Mouse (Mus musculus): Measurements from ENCODE around the gene Tanc1. TPM values are rescaled to one million over a fixed set of nuclear protein-coding genes. Genes with fewer than 3 reads are reported as not detected.

The Tanc1 gene
- total RNA-seq, 2 experiments from 2014 or later = 9.4 to 10.8 TPM

- intact Hi-C loops (cut with DNase I) = no loop called here
- peak; percentile 45 for DNase-seq
Measured at GRCm38 (mm10) chr2:59783055-59783831, 171.4 kb downstream of the Tanc1 start.

GRCm38 (mm10) chr2:59783832-59784627 is 172.2 kb downstream of the Tanc1 start:
- DNase-seq = no peak
- intact Hi-C loops (cut with DNase I) = no loop called here

DNA sequence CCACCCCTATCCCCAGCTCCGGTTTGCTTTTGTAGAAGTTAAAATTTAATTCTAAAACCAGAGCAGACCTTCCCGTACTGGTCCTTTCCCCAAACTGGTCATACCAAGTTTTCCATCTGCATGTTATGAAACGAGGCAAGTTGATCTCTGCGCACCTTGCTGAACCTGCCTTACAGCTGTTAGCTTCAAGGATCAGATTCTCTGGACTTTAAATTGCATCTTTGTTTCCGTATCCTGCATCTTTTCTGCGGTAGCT is 172.7 kb downstream of the Tanc1 start:
- no peak for DNase-seq
- intact Hi-C loops (cut with DNase I) = no loop called here

GRCm38 (mm10) chr2:59785597-59785996 is 173.8 kb downstream of the Tanc1 start:
- intact Hi-C loops (cut with DNase I) = no loop called here

GRCm38 (mm10) chr2:59788704-59789500 is 177.1 kb downstream of the Tanc1 start:
- intact Hi-C loops (cut with DNase I) = no loop called here
- no peak for DNase-seq

More at GRCm38 (mm10) chr2:59785597-59785996, 173.8 kb downstream of the Tanc1 start:
- no peak for DNase-seq

- intact Hi-C loops (cut with DNase I) = no loop called here
- DNase-seq = no peak
Measured at GRCm38 (mm10) chr2:59791596-59791995, 179.8 kb downstream of the Tanc1 start.

GRCm38 (mm10) chr2:59793337-59793736 is 181.5 kb downstream of the Tanc1 start:
- no peak for DNase-seq
- intact Hi-C loops (cut with DNase I) = no loop called here

GRCm38 (mm10) chr2:59794838-59795237 is 183.0 kb downstream of the Tanc1 start:
- peak; percentile 71 for DNase-seq
- intact Hi-C loops (cut with DNase I) = no loop called here

DNA sequence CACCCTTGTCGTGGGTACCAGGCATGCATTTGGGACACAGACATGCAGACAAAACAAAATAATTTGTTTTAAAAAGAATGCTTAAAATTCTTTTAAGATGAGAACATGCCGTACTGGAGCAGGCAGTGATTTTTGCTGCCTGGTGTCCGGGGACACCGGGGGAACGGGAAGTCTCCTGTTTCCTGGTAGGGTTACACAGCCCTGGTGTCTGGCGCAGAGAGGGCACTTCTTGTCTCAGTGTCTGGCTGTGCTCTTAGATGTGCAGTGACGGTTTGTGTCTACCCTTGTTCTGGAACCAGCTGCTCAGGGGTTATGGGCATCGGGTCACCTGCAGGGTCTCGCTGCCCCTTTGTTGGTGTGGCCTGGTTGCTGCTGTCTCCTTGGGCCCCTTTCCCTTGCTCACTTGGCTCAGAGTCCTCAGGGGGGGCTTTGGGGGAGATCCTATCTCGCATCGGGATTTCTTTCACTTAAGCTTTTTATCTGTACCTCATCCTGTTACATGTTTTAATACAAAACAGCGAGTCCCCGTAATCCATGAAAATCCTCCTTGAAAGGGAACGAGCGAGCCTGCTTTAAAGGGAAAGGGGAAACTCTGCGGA is 187.2 kb downstream of the Tanc1 start:
- intact Hi-C loops (cut with DNase I) = no loop called here
- no peak for DNase-seq

GRCm38 (mm10) chr2:59799572-59799971 is 187.7 kb downstream of the Tanc1 start:
- intact Hi-C loops (cut with DNase I) = no loop called here
- DNase-seq = no peak

- no peak for DNase-seq
- intact Hi-C loops (cut with DNase I) = no loop called here
Measured at GRCm38 (mm10) chr2:59800481-59801266, 188.8 kb downstream of the Tanc1 start.

DNA sequence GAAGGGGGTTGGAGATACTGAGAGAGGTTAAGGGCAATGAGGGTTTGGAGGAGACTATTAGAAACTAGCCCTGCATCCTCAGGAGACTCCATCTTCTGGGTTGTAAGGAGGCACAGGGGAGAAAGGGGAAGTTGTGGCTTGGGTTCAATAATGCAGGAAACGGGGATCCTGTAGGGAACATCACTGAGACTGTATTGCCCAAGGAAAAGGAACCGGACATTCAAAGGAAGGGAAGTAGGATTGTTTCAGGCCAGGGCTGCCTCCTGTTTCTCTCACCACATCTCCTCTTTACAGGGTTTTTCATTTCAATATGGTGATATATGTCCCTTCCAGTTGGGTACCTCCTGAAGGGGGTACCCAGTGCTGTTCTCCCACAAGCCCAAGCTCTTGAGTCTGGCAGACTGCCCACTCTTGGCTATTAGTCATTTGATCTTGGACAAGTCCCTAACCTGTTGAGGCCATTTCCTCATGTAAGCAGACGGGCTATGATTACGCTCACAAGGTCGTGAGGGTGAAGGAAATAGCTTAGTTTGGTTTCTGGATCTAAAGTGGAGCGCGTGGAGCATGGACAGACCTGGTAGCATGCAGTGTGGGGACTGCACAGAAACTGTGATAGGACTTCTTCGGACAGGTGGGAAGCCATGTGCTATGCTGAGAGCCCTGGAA is 191.0 kb downstream of the Tanc1 start:
- intact Hi-C loops (cut with DNase I) = no loop called here
- DNase-seq = no peak

DNA sequence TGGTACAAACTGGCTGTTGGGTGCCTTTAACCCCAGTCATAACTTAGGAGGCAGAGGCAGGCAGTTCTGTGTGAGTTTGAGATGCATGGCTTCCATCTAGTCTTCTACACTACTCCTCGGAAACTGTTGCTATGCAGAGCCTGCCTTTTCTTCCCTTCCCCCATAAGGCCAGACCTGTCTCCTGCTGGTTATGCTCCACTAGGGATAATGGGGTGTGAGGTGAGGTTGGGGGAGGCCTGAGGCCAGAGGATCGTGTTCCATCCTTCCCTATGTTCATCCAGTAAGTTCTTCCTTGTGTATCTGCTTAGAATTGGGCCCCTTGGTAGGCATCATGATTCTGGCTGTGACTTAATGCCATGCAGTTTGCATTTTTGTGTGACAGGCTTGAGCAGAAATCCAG is 193.8 kb downstream of the Tanc1 start:
- no peak for DNase-seq
- intact Hi-C loops (cut with DNase I) = no loop called here

DNA sequence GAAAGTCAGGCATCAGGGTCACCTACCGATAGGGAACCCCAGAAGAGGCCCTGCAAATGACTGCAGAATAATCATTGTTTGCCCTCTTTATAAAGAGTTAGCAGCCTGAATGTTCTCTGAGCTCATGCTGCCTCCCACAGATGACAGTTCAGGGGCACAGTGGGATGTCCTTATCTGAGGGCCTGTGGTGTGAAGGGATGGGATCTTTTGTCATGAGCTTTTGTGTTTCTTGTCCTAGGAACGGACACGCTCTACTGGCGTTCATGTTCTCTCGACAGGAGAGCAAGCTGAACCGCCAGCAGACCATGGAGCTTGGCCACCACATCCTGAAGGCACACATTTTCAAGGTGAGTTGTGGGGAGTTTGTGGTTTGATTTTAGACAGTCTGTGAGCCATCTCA is 194.2 kb downstream of the Tanc1 start:
- no peak for DNase-seq
- intact Hi-C loops (cut with DNase I) = no loop called here

- DNase-seq = no peak
- intact Hi-C loops (cut with DNase I) = no loop called here
Measured at GRCm38 (mm10) chr2:59808608-59809007, 196.8 kb downstream of the Tanc1 start.

DNA sequence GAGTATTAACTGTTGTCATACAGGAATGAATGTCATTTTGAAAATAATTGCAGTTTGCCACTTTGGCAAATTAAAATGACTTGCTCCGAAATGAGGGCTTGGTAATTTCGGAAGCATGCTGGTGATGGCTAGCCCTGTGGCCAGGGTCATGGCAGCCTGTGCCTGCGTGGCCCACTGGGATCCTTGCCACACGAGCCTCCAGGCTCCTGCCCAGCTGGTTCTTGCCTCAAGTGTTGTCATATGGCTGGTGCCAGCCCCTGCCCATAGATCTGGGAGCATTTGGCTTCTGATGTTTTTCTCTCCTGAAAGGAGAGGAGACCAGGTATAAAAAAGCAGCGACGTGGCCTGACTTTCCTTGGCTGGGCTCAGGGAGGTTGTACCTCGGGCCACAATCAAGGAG is 198.2 kb downstream of the Tanc1 start:
- DNase-seq = peak; percentile 46
- intact Hi-C loops (cut with DNase I) = no loop called here

- no peak for DNase-seq
- intact Hi-C loops (cut with DNase I) = no loop called here
Measured at GRCm38 (mm10) chr2:59811247-59811646, 199.4 kb downstream of the Tanc1 start.

GRCm38 (mm10) chr2:59812641-59813040 is 200.8 kb downstream of the Tanc1 start:
- intact Hi-C loops (cut with DNase I) = no loop called here
- DNase-seq = no peak

DNA sequence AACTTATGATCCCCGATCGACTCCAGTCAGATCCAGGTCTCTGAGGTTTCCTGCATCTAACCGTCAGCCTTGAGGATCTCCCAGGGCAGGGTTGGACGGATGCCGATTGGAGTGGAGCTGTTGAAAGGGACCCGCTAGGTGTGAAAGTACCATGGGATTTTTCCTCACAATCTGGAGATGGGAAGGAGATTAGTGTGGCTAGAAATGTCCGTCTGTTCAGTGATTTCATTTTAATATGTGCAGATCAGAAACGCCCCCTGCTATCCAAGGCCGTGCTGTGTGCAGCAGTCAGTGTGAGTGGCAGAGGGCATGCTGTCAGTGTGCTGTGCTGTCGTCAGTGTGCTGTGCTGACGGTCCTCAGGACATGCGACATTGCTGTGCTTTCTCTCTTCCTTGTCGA is 201.6 kb downstream of the Tanc1 start:
- intact Hi-C loops (cut with DNase I) = no loop called here

GRCm38 (mm10) chr2:59814997-59815396 is 203.2 kb downstream of the Tanc1 start:
- no peak for DNase-seq
- intact Hi-C loops (cut with DNase I) = no loop called here

More for the DNA sequence above, 201.6 kb downstream of the Tanc1 start:
- peak; percentile 77 for DNase-seq

Data from left cerebral cortex, postnatal 4 days (tissue).